Comparison of ENCODE assay signal across 24 mouse cellular contexts in the genomic region with DNA sequence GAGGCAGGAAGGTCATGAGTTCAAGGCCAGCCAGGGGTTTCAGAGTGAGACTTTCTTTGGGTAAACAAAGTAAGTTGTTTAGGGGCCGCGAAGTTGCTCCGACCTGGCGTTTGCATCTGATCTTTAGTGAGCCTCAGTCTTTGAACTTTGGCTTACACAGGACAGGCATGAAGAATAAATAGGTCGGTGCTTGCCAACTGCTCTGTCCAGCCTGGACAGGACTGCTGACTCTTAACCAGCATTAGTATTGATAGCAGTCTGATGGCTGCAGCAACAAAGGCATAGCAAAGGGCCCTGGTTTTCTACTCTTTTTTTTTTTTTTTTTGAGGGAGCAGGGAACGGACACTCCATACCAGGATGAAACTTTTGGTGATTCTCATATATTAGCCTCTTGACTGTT. TPM values are rescaled to one million over a fixed set of nuclear protein-coding genes. Genes with fewer than 3 reads are reported as not detected.
A peak's percentile ranks its signal among the peaks of the same experiment; 100 is the strongest.
DNase-seq lines count a peak whose midpoint lies in the region; ATAC-seq lines count a peak whose summit lies in the region.
"Had no signal": no experiment of that assay in that cellular context is flagged by ENCODE, and none has a peak within 500 bp of the region (broad histone marks: within the 10 kb centered on the region; RNA-seq: fewer than 3 reads in every experiment).

No protein-coding gene starts in this region.

- no peaks in the 10 kb centered on the region for H3K27me3 ChIP-seq in intestine, embryonic 14.5 days (replicated peaks; ENCODE audit: control insufficient read depth, insufficient read depth, low read length)
- no peaks in the 10 kb centered on the region for H3K27me3 ChIP-seq in intestine, embryonic 15.5 days (replicated peaks)
- no peaks in the 10 kb centered on the region for H3K27me3 ChIP-seq in liver, embryonic 16.5 days (ENCODE audit: control insufficient read depth, insufficient read depth, low read depth, low read length)
- no peaks in the 10 kb centered on the region for H3K27me3 ChIP-seq in liver, embryonic 11.5 days (replicated peaks; ENCODE audit: control insufficient read depth, insufficient read depth, low read length)
- no peaks in the 10 kb centered on the region for H3K27me3 ChIP-seq in midbrain, embryonic 13.5 days
- H3K27me3 ChIP-seq: heart, embryonic 13.5 days; hindbrain, embryonic 13.5 days; limb, embryonic 12.5 days; liver, embryonic 15.5 days; neural tube, embryonic 13.5 days had no signal

- 47% methylated on average over 6 of the region's 6 CpGs for WGBS in intestine, embryonic 14.5 days
- 46% methylated on average over 6 of the region's 6 CpGs for WGBS in intestine, embryonic 15.5 days
- WGBS in liver, embryonic 16.5 days (ENCODE audit: insufficient replicate concordance), result 58% methylated on average over 6 of the region's 6 CpGs
- 73% methylated on average over 6 of the region's 6 CpGs for WGBS in liver, embryonic 11.5 days
- WGBS in midbrain, embryonic 13.5 days, result 83% methylated on average over 6 of the region's 6 CpGs

- H3K4me1 ChIP-seq in intestine, embryonic 14.5 days (replicated peaks; ENCODE audit: control insufficient read depth, insufficient read depth, low read length), result no peaks in the 10 kb centered on the region
- H3K4me1 ChIP-seq in intestine, embryonic 15.5 days (replicated peaks), result no peaks in the 10 kb centered on the region
- H3K4me1 ChIP-seq in liver, embryonic 16.5 days (ENCODE audit: control insufficient read depth, low read depth, low read length), result peaks cover 22% of the 10 kb centered on the region
- H3K4me1 ChIP-seq in liver, embryonic 11.5 days (replicated peaks; ENCODE audit: control insufficient read depth, insufficient read depth, low read length), result peaks cover 18% of the 10 kb centered on the region
- H3K4me1 ChIP-seq in midbrain, embryonic 13.5 days (replicated peaks), result no peaks in the 10 kb centered on the region
- H3K4me1 ChIP-seq: hindbrain, embryonic 13.5 days; limb, embryonic 12.5 days; neural tube, embryonic 13.5 days had no signal

- H3K27ac ChIP-seq in intestine, embryonic 14.5 days (ENCODE audit: low read depth), result no peak overlapping the region
- H3K27ac ChIP-seq in intestine, embryonic 15.5 days, result no peak overlapping the region
- no peak overlapping the region for H3K27ac ChIP-seq in liver, embryonic 16.5 days (ENCODE audit: low read length)
- H3K27ac ChIP-seq in liver, embryonic 11.5 days (ENCODE audit: low read depth, low read length), result no peak overlapping the region
- H3K27ac ChIP-seq in midbrain, embryonic 13.5 days, result no peak overlapping the region
- H3K27ac ChIP-seq: hindbrain, embryonic 13.5 days; layer of hippocampus, adult 2 months; limb, embryonic 12.5 days; macrophage; neural tube, embryonic 13.5 days had no signal

- no peak for ATAC-seq in intestine, embryonic 14.5 days (replicated peaks; ENCODE audit: low FRiP score, low TSS enrichment, low read depth)
- ATAC-seq in intestine, embryonic 15.5 days, result no peak
- ATAC-seq in liver, embryonic 16.5 days (ENCODE audit: low read depth), result peak; percentile 55
- no peak for ATAC-seq in liver, embryonic 11.5 days (replicated peaks; ENCODE audit: low FRiP score)
- no peak for ATAC-seq in midbrain, embryonic 13.5 days
- ATAC-seq: lung, postnatal 0 days; midbrain, embryonic 16.5 days had no signal

- DNase-seq in intestine, embryonic 14.5 days (ENCODE audit: low spot score), result peak; percentile 46
- DNase-seq in liver, embryonic 11.5 days (ENCODE audit: low spot score), result no peak
- DNase-seq in kidney, adult 9 months, result peak; percentile 59
- peak; percentile 49 to 68 for DNase-seq in kidney, postnatal 36 days
- DNase-seq: adrenal gland, adult 8-10 months; cerebellum, adult 11-12 months; cerebellum, postnatal 10 days; heart, postnatal 14 days; retina, postnatal 1 day; thymus, postnatal 36 days had no signal

- no peak overlapping the region for H3K9ac ChIP-seq in intestine, embryonic 14.5 days (ENCODE audit: low read length)
- no peak overlapping the region for H3K9ac ChIP-seq in intestine, embryonic 15.5 days
- H3K9ac ChIP-seq in liver, embryonic 16.5 days (ENCODE audit: low read depth, low read length), result no peak overlapping the region
- no peak overlapping the region for H3K9ac ChIP-seq in liver, embryonic 11.5 days (ENCODE audit: low read depth, low read length)
- no peak overlapping the region for H3K9ac ChIP-seq in midbrain, embryonic 13.5 days (replicated peaks)
- H3K9ac ChIP-seq: heart, embryonic 13.5 days; hindbrain, embryonic 13.5 days; limb, embryonic 12.5 days; liver, embryonic 15.5 days; neural tube, embryonic 13.5 days had no signal

- H3K36me3 ChIP-seq in intestine, embryonic 14.5 days (ENCODE audit: control insufficient read depth, insufficient read depth, low read length), result no peaks in the 10 kb centered on the region
- H3K36me3 ChIP-seq in intestine, embryonic 15.5 days, result no peaks in the 10 kb centered on the region
- no peaks in the 10 kb centered on the region for H3K36me3 ChIP-seq in liver, embryonic 16.5 days (ENCODE audit: control insufficient read depth, insufficient read depth)
- no peaks in the 10 kb centered on the region for H3K36me3 ChIP-seq in liver, embryonic 11.5 days (ENCODE audit: control insufficient read depth, insufficient read depth, low read length)
- no peaks in the 10 kb centered on the region for H3K36me3 ChIP-seq in midbrain, embryonic 13.5 days
- H3K36me3 ChIP-seq: heart, embryonic 13.5 days; hindbrain, embryonic 13.5 days; limb, embryonic 12.5 days; liver, embryonic 15.5 days; neural tube, embryonic 13.5 days had no signal

- H3K4me2 ChIP-seq in intestine, embryonic 14.5 days (ENCODE audit: low read length), result no peak overlapping the region
- H3K4me2 ChIP-seq in intestine, embryonic 15.5 days (replicated peaks), result no peak overlapping the region
- no peak overlapping the region for H3K4me2 ChIP-seq in liver, embryonic 16.5 days (ENCODE audit: low read depth, low read length)
- H3K4me2 ChIP-seq in liver, embryonic 11.5 days, result no peak overlapping the region
- no peak overlapping the region for H3K4me2 ChIP-seq in midbrain, embryonic 13.5 days (replicated peaks)
- H3K4me2 ChIP-seq: heart, embryonic 13.5 days; hindbrain, embryonic 13.5 days; limb, embryonic 12.5 days; liver, embryonic 15.5 days; neural tube, embryonic 13.5 days had no signal

- no peaks in the 10 kb centered on the region for H3K9me3 ChIP-seq in intestine, embryonic 14.5 days (ENCODE audit: control insufficient read depth, low read length)
- H3K9me3 ChIP-seq in intestine, embryonic 15.5 days, result no peaks in the 10 kb centered on the region
- H3K9me3 ChIP-seq in liver, embryonic 16.5 days (replicated peaks; ENCODE audit: control insufficient read depth, low read length), result no peaks in the 10 kb centered on the region
- no peaks in the 10 kb centered on the region for H3K9me3 ChIP-seq in liver, embryonic 11.5 days (ENCODE audit: control insufficient read depth, low read length)
- no peaks in the 10 kb centered on the region for H3K9me3 ChIP-seq in midbrain, embryonic 13.5 days
- H3K9me3 ChIP-seq: heart, embryonic 13.5 days; hindbrain, embryonic 13.5 days; limb, embryonic 12.5 days; liver, embryonic 15.5 days; neural tube, embryonic 13.5 days had no signal

- H3K4me3 ChIP-seq in intestine, embryonic 14.5 days (ENCODE audit: low read depth, low read length), result no peak overlapping the region
- H3K4me3 ChIP-seq in intestine, embryonic 15.5 days (replicated peaks), result no peak overlapping the region
- H3K4me3 ChIP-seq in liver, embryonic 16.5 days (ENCODE audit: low read depth, low read length), result no peak overlapping the region
- H3K4me3 ChIP-seq in liver, embryonic 11.5 days (ENCODE audit: low read depth, low read length), result no peak overlapping the region
- H3K4me3 ChIP-seq in midbrain, embryonic 13.5 days (replicated peaks), result no peak overlapping the region
- H3K4me3 ChIP-seq: heart, embryonic 13.5 days; hindbrain, embryonic 13.5 days; layer of hippocampus, adult 2 months; limb, embryonic 12.5 days; liver, embryonic 15.5 days; myocyte; neural tube, embryonic 13.5 days had no signal

RNA-seq across cellular contexts. Expression of gene Aqp8, which starts 9.5 kb away (rescaled TPM):
- polyA plus RNA-seq in intestine, embryonic 14.5 days (2014; fragmentation: Nextera tagmentation; extraction: Ambion mirVana), result 1.1 TPM in 1 of 2 replicates, not detected in the other
- polyA plus RNA-seq in intestine, embryonic 15.5 days (2015; fragmentation: Nextera tagmentation; extraction: Ambion mirVana), result 12.4 and 28.8 TPM in 2 replicates
- 86.1 and 125 TPM in 2 replicates for polyA plus RNA-seq in liver, embryonic 16.5 days (2015; fragmentation: Nextera tagmentation; extraction: Ambion mirVana)
- 2.5 and 3.5 TPM in 2 replicates for polyA plus RNA-seq in liver, embryonic 11.5 days (2014; fragmentation: Nextera tagmentation; extraction: Ambion mirVana)
- not detected in 2 replicates for polyA plus RNA-seq in midbrain, embryonic 13.5 days (2015; fragmentation: Nextera tagmentation; extraction: Ambion mirVana)
- polyA plus RNA-seq: hindbrain, embryonic 13.5 days; lung, postnatal 0 days; macrophage; midbrain, embryonic 16.5 days; myocyte; neural tube, embryonic 13.5 days had no signal

RNA-seq across cellular contexts. Expression of gene Zkscan2, which starts 47.7 kb away (rescaled TPM):
- polyA plus RNA-seq in intestine, embryonic 14.5 days (2014; fragmentation: Nextera tagmentation; extraction: Ambion mirVana), result 2.9 and 3.6 TPM in 2 replicates
- 1.8 and 2.1 TPM in 2 replicates for polyA plus RNA-seq in intestine, embryonic 15.5 days (2015; fragmentation: Nextera tagmentation; extraction: Ambion mirVana)
- polyA plus RNA-seq in liver, embryonic 16.5 days (2015; fragmentation: Nextera tagmentation; extraction: Ambion mirVana), result 0.06 and 0.13 TPM in 2 replicates
- 0.90 and 0.93 TPM in 2 replicates for polyA plus RNA-seq in liver, embryonic 11.5 days (2014; fragmentation: Nextera tagmentation; extraction: Ambion mirVana)
- 14.1 and 15.1 TPM in 2 replicates for polyA plus RNA-seq in midbrain, embryonic 13.5 days (2015; fragmentation: Nextera tagmentation; extraction: Ambion mirVana)
- polyA plus RNA-seq: C2C12, macrophage, myocyte had no signal
